Mouse (Mus musculus) liver, adult 2 months (tissue): ENCODE data around the gene Lyve1.

Experiments
- CTCF ChIP-seq: fragments of 200-500 bp; IDR thresholded peaks from 2 replicates; pipeline ENCODE4 v1.5.1; 2011; ENCODE audit warnings: low read depth, low read length, control low read depth
- POLR2A ChIP-seq: fragments of 200-500 bp; IDR thresholded peaks from 2 replicates; pipeline ENCODE4 v1.6.1; 2011; ENCODE audit warnings: low read length, control low read depth; ENCODE audit not compliant: insufficient read depth; ENCODE audit errors: extremely low read depth

DNA sequence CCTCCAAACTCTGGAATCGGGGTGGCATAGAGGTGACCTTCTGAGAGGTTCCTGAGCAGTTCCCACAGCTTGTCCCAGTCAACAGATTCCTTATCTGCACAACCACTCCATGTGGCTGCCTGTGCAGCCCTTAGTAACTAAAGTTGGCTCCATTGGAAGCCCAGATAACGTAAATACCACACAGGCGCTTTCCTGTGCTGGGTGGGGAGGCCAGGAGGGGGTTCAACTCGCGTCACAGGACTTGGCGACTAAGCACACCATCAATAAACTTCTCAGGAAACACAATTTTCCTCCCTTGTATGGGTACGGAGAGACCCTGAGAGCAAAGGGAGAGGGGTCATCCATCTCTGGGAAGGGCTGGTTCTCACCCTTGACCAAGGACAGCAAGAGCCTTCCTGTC is 40.2 kb upstream of the Lyve1 start:
- TF ChIP-seq POLR2A (no peak), CTCF (no peak)
